Comparison of ENCODE assay signal across 15 mouse cellular contexts in genomic region chr19:42529992-42530437, GRCm38 (mm10). TPM values are rescaled to one million over a fixed set of nuclear protein-coding genes. Genes with fewer than 3 reads are reported as not detected.
DNase-seq lines count a peak whose midpoint lies in the region; ATAC-seq and TF ChIP-seq lines count a peak whose summit lies in the region.
"Had no signal": no experiment of that assay in that cellular context is flagged by ENCODE, and none has a peak within 500 bp of the region (broad histone marks: within the 10 kb centered on the region; RNA-seq: fewer than 3 reads in every experiment).

No protein-coding gene starts in this region.

- peaks cover 13% of the 10 kb centered on the region for H3K4me1 ChIP-seq in kidney, postnatal 0 days (replicated peaks; ENCODE audit: insufficient read depth, low read length)
- no peaks in the 10 kb centered on the region for H3K4me1 ChIP-seq in kidney, embryonic 14.5 days (ENCODE audit: control insufficient read depth, insufficient read depth, low read length)
- H3K4me1 ChIP-seq: forebrain, embryonic 15.5 days; hindbrain, embryonic 10.5 days; neural tube, embryonic 13.5 days; stomach, embryonic 15.5 days had no signal

- H3K36me3 ChIP-seq in kidney, postnatal 0 days (ENCODE audit: insufficient read depth, low read length), result no peaks in the 10 kb centered on the region
- no peaks in the 10 kb centered on the region for H3K36me3 ChIP-seq in kidney, embryonic 14.5 days (ENCODE audit: control insufficient read depth, insufficient read depth, low read length)
- H3K36me3 ChIP-seq: forebrain, embryonic 15.5 days; hindbrain, embryonic 10.5 days; neural tube, embryonic 13.5 days; stomach, embryonic 15.5 days had no signal

- ATAC-seq in kidney, postnatal 0 days (replicated peaks; ENCODE audit: low FRiP score, low read depth), result no peak
- ATAC-seq in kidney, embryonic 14.5 days (ENCODE audit: low FRiP score, low TSS enrichment), result no peak
- ATAC-seq in erythroid progenitor cell, adult 5-6 weeks (replicated peaks; ENCODE audit: low FRiP score, poor library complexity, severe bottlenecking), result peak; percentile 49; the same call in 1 of the 2 replicates
- ATAC-seq: forebrain, embryonic 15.5 days; midbrain, embryonic 16.5 days had no signal

- no peaks in the 10 kb centered on the region for H3K9me3 ChIP-seq in kidney, postnatal 0 days (replicated peaks; ENCODE audit: low read length)
- H3K9me3 ChIP-seq in kidney, embryonic 14.5 days (ENCODE audit: control insufficient read depth, low read length), result no peaks in the 10 kb centered on the region
- H3K9me3 ChIP-seq: forebrain, embryonic 15.5 days; hindbrain, embryonic 10.5 days; neural tube, embryonic 13.5 days; stomach, embryonic 15.5 days had no signal

- H3K9ac ChIP-seq in kidney, postnatal 0 days (ENCODE audit: low read depth, low read length), result no peak overlapping the region
- H3K9ac ChIP-seq in kidney, embryonic 14.5 days (ENCODE audit: low read depth, low read length), result no peak overlapping the region
- H3K9ac ChIP-seq: forebrain, embryonic 15.5 days; neural tube, embryonic 13.5 days; stomach, embryonic 15.5 days had no signal

- H3K4me3 ChIP-seq in kidney, postnatal 0 days (replicated peaks; ENCODE audit: low read depth, low read length), result no peak overlapping the region
- H3K4me3 ChIP-seq in kidney, embryonic 14.5 days (ENCODE audit: low read length), result no peak overlapping the region
- H3K4me3 ChIP-seq: forebrain, embryonic 15.5 days; heart, adult 2 months; hindbrain, embryonic 10.5 days; neural tube, embryonic 13.5 days; stomach, embryonic 15.5 days had no signal

- no peak for TF ChIP-seq CTCF in kidney, postnatal 0 days (IDR thresholded peaks at IDR 0.05; ENCODE audit: low read depth)

- intact Hi-C loops in left cerebral cortex, postnatal 36 days (cut with DNase I), result no loop called here

- peak; percentile 15 for DNase-seq in adrenal gland, postnatal 14 days
- no peak for DNase-seq in adrenal gland, adult 8-10 months
- DNase-seq in kidney, postnatal 0 days (ENCODE audit: low spot score), result peak; percentile 26
- DNase-seq in lung, postnatal 25 days (ENCODE audit: low spot score), result peak; percentile 34
- DNase-seq in left cerebral cortex, postnatal 36 days (ENCODE audit: low spot score in 2 of 2), result no peak
- no peak for DNase-seq in cerebellum, adult 11-12 months
- DNase-seq: right cerebral cortex, postnatal 25 days had no signal

- H3K27ac ChIP-seq in kidney, postnatal 0 days, result no peak overlapping the region
- H3K27ac ChIP-seq in kidney, embryonic 14.5 days (ENCODE audit: low read depth, low read length), result no peak overlapping the region
- H3K27ac ChIP-seq: forebrain, embryonic 15.5 days; heart, adult 2 months; hindbrain, embryonic 10.5 days; neural tube, embryonic 13.5 days; stomach, embryonic 15.5 days had no signal

- H3K4me2 ChIP-seq in kidney, postnatal 0 days (ENCODE audit: low read length), result no peak overlapping the region
- no peak overlapping the region for H3K4me2 ChIP-seq in kidney, embryonic 14.5 days (replicated peaks; ENCODE audit: low read depth, low read length)
- H3K4me2 ChIP-seq: forebrain, embryonic 15.5 days; neural tube, embryonic 13.5 days; stomach, embryonic 15.5 days had no signal

- no peaks in the 10 kb centered on the region for H3K27me3 ChIP-seq in kidney, postnatal 0 days (ENCODE audit: insufficient read depth, low read length)
- H3K27me3 ChIP-seq in kidney, embryonic 14.5 days (ENCODE audit: control insufficient read depth, insufficient read depth, low read length), result no peaks in the 10 kb centered on the region
- H3K27me3 ChIP-seq: forebrain, embryonic 15.5 days; neural tube, embryonic 13.5 days; stomach, embryonic 15.5 days had no signal

- 44% methylated on average over 9 of the region's 9 CpGs for WGBS in kidney, postnatal 0 days
- WGBS in kidney, embryonic 14.5 days, result 57% methylated on average over 9 of the region's 9 CpGs

RNA-seq across cellular contexts. Expression of gene R3hcc1l, which starts 11.5 kb away (rescaled TPM):
- 23.9 and 26.2 TPM in 2 replicates for total RNA-seq in adrenal gland, postnatal 14 days (2021)
- total RNA-seq in adrenal gland, adult 8-10 months (2022), result 10 to 100 TPM; 25.0 to 31.3 (median 26.2) TPM
- polyA plus RNA-seq in kidney, postnatal 0 days (2015; fragmentation: Nextera tagmentation; extraction: Ambion mirVana), result 20.1 and 21.2 TPM in 2 replicates
- 18.3 and 22.7 TPM in 2 replicates for polyA plus RNA-seq in kidney, embryonic 14.5 days (2014; fragmentation: Nextera tagmentation; extraction: Ambion mirVana)
- 37.3 and 37.5 TPM in 2 replicates for total RNA-seq in erythroid progenitor cell, adult 5-6 weeks (2015; ENCODE audit: low replicate concordance)
- 29.5 and 31.5 TPM in 2 replicates for total RNA-seq in erythroid progenitor cell, adult 5-6 weeks (2017; ENCODE audit: low replicate concordance)
- 10 to 100 TPM; 17.6 to 29.2 TPM for total RNA-seq in left cerebral cortex, postnatal 36 days (2021)

Comparison
In these comparisons a context has a peak if more than half of its experiments do, and no peak if none do; other contexts are left out.
1. DNase-seq: peak in adrenal gland, postnatal 14 days (single experiment), kidney, postnatal 0 days (single experiment) and lung, postnatal 25 days (single experiment); none in adrenal gland, adult 8-10 months (single experiment), left cerebral cortex, postnatal 36 days (0 of 2) and cerebellum, adult 11-12 months (single experiment).